Mouse (Mus musculus) kidney, adult 11 months (tissue): ENCODE measurements around the gene Cenph.
"Not testable (repeated sequence)": the region's sequence is repeated elsewhere in the genome, so short reads cannot be mapped to it uniquely, and the experiment has no call there.

Experiments
- DNase-seq: peaks from one replicate; pipeline ENCODE4 v3.0.0; 2022

Gene Cenph

DNA sequence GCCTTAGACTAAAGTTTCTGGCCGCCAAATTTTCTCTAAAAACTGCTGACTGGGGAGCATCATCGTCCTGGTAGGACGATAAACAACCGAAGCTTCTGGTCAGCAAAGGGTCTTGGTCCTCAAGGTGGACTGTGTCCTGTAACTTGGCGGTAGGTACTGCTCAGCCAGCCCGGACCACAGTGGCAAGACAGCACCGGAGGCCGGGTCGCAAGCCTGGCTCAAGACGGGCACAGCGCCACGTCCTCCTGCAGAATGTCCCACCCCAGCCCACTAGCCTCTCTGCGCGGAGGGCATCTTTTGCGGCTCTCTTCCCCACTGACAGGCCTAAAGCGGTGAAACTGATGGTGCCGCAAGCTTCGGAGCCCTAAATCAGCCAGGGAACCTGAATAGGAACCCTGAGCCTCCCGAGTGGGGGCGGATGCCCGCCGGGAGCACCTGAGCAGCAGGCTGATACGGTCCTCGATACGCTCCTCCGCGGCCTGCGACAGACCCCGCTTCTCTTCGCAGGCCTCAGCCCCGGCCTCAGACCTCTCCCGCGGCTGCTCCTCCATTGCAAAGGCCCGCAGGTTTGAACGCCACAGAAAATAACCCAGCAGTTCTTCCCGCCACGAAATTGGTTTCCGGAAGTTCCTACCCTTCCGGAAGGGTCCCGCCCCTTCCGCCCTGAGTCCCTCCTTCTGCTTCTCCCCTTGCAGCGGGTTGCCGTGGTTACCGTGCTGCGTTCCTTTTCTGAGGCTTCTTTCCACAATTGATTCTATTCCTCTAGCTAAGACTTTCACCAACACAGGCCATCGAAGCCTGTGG, at the start of gene Cenph:
TSS of gene Cenph (minus strand) at position 648 of the 804 bp plus-strand sequence.
- peak; percentile 74 for DNase-seq

DNA sequence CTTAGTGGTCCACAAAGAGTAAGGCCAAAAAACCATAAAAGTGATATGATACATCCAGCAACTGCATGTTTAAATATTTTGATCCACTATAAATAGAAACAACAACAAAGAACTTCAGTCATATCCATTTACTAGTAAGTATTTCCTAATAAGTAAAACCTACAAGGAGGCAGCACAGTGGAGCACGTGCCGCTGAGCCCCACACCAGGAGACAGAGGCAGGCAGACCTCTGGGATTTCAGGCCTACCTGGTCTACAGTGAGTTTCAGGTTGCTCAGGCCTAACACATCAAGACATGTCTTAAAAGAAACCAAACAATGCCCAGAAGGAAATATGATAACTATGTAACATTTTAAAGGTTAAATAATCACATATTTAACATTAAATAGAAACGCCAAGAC, 49.2 kb upstream of the Cenph start:
- DNase-seq, result no peak

DNA sequence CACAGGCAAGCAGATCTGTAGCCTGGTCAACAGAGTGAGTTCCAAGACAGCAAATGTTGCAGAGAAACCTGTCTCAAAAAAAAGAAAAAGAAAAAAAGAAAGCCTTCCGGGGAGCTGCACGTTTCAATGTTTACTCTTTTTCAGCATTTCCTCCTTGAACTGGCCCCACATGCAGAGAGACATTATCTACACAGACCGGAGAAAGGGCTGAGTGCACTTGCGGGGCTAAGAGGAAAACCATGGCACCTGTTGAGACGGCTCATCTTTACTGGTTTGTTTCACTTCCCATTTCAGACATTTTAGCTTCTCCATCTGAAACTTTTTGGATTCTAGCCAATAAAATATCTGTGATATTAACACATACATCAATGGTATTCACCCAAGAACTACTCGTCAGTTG, 48.6 kb upstream of the Cenph start:
- DNase-seq, result no peak

DNA sequence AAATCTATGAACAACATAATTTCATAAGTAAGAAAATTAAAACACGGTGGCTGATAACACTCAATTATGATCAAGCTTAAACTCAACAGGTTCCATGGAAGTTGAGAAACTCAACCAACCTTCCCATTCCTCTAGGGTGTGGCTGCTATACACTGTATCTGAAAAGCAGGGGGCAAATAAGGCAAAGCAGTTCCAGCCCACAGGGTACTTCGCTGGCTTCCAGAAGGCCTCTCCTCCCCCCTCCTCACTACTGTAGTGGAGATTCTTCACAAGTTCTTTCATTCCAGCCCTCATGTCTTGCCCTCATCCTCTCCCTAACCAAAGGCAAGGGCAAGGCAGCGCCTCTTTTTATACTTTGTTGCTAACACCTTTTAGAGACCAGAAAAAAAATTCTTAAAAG, 48.2 kb upstream of the Cenph start:
- no peak for DNase-seq

DNA sequence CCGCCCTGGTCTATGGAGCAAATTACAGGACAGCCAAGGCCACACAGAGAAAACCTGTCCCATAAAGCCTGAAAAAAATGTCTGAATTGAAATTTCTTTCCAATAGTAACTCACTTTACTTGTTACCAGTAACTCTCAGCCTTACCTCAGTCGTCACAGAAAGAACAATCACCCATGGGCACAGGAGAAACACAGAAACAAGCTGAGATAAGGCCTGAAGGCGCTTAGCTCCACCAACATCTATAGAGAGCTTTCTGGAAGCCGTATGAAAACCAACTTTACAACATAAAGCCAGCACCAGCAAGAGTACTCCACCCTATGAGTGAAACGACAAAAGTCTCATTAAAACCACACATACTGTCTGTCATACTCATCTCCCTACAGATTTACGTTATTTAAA, 38.8 kb upstream of the Cenph start:
- DNase-seq, result no peak

DNA sequence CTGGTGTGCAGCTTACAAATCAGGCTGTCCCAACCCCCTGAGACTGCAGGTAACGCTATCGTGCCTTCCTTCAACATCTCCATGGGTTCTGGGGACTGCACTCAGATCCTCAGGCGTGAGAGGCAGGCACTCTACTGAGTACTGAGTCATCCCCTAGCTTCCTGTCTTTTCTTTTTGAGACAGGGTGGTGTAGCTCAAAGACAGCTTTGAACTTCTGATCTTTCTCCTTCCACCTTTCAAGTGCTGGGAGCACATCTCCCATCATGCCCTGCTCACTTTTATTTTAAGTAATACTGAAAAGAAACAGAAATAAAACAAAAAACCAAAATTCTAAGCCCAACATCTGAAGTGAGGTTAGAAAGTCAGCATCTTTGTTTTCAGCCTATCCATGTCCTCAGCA, 30.1 kb upstream of the Cenph start:
- DNase-seq, result no peak

DNA sequence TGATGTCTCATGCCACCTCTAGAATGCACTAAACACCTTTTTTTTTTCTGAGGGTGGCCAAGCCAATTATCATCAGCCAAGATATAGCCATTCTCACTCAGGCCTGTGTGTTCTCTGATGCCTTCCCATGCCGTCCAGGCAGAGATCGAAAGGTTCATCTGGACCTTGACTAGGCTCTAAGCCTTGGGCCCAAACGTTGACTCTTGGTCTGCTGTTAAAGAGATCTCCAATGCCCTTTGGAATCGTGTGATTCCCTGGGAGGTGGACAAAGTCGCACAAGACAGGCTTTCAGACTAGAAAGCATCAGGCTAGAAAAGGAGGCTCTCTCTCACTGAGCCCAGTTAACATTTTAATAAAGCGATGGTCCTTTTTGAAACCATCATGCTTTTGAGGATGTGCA, 21.5 kb upstream of the Cenph start:
- no peak for DNase-seq

DNA sequence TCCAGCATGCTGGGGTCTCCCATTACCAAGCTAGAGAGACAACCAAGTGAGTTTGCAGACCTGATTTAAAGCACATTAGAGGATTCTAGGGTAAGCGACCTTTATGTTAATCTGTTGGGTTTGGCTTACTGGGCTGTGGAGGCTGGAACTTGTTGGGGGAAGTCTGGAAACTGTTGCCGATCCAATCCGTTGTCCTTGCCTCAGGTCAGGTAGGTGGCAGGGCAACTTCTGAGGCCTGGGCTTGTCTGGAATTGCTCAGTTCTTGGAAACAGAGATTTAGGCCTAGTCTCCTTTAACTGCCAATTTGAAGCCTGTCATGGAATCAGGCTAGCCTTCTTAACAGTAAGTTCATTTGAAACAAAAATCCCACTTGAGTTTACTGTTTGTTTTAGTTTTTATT, 13.4 kb upstream of the Cenph start:
- peak; percentile 18 for DNase-seq

DNA sequence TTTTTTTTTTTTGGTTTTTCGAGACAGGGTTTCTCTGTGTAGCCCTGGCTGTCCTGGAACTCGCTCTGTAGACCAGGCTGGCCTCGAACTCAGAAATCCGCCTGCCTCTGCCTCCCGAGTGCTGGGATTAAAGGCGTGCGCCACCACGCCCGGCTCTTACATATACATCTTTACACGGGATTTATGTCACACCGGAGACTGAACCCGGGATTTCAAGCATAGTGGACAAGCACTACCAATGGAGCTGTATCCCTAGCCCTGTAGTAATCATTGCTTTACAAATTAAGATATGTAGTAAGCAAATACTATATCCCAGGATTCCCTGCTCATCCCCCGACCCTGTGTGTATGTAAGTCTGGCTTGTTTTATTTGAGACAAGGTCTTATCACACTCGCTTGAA, 12.4 kb upstream of the Cenph start:
- not testable (repeated sequence) for DNase-seq

DNA sequence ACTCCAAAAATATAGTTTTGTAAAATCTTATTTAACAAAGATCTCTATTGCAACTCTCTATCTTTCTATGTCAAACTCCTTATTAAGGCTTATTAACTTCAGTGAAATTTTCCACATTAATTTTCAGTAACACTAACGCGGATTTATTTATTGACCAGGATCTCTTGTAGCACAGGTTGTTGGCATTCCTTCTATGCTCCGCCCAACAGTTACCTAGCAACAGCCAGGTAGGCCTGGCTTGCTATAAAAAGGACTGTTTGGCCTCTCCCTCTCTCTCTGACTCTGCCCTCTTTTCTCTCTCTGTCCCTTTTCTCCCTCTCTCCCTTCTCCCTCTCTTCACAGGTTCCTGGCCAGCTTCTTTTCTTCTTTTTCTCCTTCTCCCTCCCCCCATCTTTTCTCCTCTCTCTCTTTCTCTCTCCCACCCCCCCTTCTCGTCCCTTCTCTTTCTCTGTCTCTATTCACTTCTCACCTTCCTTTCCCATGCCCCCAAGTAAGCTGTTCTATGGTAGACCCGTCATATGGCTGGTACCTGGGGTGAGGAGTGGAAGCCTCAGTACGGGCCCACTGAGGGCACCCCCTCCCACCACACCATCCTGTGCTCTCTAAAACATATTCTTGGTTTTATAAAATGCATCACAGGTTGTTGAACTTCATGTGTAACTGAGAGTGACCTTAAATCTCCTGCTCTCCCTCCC, 11.8 kb upstream of the Cenph start:
- peak; percentile 71 for DNase-seq

DNA sequence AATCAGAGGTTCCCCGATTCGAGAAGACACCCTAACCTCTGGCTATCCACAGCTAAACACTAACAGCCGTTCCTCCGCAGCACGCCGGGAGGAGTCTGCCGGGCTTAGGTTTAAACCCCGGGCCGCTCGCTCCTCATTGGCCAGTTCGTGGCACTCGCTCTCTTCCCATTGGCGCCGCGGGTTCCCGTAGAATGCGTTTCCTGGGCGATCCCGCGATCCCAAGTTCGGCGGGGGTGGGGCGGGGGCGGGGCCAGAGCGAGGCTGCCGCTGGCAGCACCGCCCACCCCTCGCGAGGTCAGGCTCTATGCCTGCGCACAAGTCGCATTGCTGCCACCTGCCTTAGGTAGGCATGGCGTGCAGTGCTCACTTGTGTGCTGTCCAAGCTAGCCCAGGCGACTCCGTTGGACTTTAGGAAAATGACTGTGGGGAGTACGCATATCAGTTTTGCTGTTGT, 10.7 kb upstream of the Cenph start, which contains the start of gene Ccnb1:
TSS of gene Ccnb1 (minus strand) at position 157 of the 454 bp plus-strand sequence.
- peak; percentile 90 for DNase-seq

DNA sequence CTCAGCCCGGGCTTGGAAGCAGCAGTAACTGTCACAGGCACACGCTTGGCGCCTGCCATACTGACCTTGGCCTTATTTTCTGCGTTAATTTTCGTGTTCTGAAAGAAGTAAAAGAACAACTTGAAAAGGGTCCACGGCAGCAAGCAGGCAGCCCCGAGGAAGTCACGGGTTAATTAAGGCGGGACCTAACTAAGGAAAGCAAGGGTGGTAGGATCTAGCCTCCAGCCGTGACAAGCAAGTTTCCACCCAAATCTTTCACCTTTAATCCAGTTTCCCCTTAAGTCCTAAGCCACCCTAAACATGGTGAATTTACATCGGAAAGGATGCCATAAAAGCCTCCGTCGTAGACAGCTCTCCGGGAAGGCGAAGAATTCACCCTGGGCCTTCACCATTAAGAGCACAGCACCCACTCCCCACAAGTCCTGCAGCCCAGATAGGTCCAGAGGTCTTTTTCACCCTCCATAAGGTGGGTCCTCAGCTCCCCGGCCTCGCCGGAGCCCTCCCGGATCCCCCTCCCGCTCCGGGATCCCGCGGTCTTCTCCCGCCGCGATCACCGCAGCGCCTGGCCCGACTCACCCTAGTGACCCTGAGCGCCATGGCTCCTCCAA, 10.2 kb upstream of the Cenph start:
- DNase-seq, result no peak

DNA sequence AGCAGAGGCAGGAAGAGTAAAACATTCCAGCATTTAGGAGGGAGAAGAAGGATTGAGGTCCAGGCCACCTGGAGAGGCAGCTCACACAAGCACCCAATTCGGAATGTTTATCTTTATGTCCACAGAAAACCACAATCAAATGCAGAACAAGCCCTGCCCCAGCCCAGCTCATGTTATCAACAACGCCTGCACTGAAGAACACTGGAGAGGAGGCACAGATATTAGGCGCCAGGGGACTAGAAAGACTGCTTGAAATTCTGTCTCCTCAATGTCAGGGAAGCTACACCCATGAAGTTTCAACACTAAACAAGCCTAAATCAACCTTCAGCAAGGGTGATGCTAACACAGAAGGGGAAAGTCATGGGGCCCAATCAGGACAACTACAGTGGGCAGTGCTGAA, 1.8 kb upstream of the Cenph start:
- no peak for DNase-seq

DNA sequence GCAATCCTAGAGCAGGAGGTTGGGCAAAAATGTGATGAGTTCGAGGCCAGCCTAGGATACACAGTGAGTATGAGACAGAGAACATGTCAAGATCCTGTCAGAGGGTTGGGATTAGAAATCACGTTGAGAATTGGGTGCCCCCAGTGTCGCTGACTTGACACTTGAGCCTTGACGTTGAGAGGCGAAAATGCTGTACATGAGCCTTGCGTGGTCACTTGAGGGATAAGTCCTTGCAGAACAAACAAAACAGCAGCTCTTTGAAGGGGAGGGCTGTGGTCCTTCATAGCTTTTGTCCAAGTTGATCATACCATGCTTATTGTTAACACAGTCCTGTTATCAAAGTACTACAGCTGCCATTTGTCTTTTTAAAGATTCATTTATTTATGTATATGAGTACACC, 1.0 kb upstream of the Cenph start:
- DNase-seq, result no peak

DNA sequence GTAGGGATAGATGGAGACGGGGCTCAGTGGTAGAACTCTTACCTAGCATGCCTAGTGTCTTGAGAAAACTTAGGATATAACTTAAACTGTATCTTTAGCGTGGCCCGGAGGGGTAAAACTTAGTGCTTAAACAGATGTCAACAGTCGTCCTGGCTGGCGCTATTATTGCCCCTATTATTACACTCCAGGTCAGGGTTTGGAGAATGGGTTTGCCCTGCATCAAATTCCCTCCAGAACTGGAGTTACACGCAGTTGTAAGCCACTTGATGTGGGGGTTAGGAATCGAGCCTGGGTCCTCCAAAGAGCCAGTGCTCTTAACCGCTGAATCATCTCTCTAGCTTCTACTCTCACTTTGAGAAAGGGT, 339 bp upstream of the Cenph start:
- no peak for DNase-seq

DNA sequence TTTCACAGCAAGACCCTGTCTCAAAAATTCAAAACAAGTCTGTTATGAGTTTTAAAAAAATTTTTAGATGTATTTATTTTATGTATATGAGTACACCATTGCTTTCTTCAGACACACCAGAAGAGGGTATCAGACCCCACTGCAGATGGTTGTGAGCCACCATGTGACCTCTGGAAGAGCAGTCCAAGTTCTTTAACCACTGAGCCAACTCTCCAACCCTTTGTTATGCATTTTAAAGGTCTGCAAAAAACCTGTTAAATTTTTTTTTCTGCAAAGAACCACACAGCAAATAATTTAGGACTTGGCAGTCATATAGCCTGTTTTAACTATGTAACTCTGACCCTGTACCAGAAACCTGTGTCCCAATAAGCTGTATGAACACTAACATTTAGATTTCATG, 995 bp downstream of the Cenph start:
- no peak for DNase-seq

DNA sequence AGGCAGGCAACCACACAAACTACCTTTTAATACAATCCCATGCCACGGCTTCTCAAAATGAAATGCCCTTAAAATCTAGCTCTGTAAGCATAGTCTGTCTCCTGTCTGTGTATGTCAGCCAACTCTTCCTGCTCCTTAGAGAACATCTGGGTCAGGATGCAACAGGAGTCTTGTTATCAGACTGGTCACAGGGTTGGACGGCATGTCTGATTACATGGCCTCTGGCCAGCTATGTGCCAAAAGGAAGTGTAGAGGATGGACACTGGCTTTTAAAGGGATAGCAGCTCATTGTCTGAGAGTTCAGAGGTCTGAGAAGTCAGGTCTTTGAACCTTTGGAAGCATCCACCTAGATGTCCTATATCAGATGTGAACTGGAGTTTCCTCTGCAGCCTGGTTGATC, 20.4 kb downstream of the Cenph start:
- DNase-seq, result no peak

DNA sequence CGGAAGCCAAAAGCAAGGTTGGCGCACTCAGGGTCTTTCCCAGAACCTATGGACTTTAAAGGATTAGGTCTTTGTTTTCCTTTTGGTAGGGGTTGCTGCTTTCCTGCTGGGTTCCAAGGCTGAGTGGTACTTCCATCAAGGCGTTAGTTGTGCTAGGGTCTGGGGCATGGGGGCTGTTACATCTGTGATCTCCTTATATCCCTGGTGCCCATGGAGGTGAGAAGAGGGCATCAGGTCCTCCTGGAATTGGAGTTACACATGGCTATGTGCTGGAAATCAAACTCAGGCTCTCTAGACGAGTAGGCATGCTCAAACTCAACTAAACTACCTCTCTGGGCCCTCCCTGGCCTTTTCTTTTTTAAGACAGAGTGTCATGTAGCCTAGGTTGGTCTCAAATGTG, 21.5 kb downstream of the Cenph start:
- no peak for DNase-seq

DNA sequence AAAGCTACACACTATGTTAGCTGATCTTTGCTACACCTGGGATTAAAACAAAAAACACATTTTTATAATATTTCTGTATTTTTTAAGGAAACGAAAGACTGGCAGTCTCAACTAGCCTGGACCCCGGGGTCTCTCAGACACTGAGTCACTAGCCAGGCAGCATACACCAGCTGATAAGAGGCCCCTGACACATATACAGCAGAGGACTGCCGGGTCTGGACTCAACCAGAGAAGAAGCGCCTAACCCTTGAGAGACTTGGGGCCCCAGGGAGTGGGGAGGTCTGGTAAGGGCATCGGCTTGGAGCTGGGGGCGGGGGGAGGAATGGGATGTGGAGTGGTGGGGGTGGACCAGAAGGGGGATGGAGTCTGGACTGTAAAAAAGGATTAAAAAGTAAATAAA, 22.7 kb downstream of the Cenph start:
- DNase-seq, result no peak

DNA sequence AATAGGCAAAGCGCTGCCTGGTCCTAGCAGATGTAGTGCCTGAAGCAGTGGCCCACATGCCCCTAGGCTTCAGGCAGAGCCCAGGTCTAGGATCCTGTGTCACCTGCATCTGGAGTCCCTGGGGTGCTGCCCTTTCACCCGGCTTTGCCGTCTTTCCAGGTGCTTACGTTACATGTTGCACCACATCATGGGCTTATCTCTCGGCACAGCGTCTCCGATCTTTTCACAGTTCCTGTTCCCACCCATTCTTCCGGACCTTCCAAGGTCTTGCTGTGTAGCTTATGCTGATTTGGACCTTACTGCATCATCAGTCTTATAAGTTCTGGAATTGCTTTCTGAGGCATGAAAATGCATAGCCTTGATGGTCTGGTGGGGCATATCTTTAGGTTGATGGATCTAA, 23.2 kb downstream of the Cenph start:
- DNase-seq, result no peak

DNA sequence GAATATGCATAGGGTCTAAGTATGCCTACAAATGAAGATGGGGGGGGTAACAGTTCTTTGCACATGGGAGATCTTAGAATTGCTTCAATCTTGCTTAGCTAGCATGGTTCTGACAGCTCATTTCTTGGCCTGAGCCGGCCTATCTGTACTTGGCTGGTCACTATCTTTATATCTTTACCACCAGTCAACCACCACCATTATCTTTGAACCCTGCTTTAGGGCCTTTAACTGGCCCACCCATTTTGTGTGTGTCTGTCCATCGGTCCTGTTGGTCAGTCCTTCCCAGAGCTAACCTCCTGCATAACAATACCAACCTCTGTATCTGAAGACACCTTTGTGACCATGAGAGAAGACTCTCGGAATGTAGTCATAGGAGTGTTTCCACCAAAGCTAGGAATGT, 24.3 kb downstream of the Cenph start:
- DNase-seq, result no peak

DNA sequence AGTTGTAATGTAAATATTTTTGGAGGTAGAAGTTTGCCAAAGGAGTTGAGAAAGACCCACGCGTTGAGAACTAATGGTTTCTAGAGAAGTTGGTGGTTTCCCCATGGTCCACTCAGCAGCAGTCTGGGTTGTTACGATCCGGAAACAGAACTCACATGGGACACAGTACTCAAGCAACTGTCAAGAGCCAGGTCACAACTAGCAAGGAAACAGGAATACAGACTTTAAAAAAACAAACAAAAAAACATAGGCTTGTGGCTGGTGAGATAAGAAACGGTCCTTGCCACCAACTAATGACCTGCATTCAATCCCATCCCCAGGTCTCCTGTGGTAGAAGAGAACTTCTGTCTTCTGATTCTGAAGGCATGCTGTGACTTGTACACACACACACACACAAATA, 24.9 kb downstream of the Cenph start:
- no peak for DNase-seq

DNA sequence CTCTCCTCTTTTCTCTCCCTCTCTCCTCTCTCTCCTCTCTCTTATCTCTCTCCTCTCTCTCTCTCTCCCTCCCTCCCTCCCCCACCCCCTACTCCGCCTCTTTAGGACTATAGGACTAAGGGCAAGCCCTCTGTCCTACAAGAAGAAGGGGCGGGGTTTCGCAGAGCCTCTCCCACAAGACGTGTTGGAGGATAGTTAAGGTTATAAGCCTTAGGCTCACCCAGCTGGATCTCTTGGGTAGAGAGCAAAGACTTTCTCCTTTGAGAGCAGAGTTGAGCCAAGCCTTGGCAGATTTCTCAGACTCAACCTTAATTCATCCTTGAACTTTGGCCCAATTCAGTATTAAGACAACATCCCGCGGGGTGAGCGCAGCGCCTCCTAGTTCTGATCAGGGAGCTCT, 27.1 kb downstream of the Cenph start:
- no peak for DNase-seq

DNA sequence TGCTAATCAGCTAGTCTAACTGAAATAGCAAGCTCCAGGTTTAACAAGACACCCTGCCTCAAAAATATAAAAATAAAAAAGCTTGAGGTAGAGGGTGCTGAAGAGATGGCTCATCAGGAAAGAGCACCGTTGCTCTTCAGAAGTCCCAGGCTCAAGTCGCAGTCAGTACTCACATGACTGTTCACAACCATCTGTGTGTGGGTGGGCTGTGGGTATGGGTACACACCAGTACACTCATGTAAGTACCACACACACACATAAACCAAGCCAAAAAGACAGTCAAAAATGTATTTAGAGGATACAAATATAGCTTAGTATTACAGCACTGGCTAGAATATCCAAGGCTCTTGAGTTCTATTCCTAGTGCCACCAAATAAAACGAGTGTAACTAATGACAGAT, 29.6 kb downstream of the Cenph start:
- no peak for DNase-seq
